Mouse (Mus musculus) heart, postnatal 0 days (tissue): Measurements from ENCODE around the gene 1700030K09Rik. TPM values are rescaled to one million over a fixed set of nuclear protein-coding genes. Genes with fewer than 3 reads are reported as not detected.

ENCODE experiments used
- ATAC-seq: fragments of 200-750 bp; cut with Nextera tagmentation; 2 replicates; pipeline ENCODE4 v1.8.0; 2017; ENCODE audit warnings: low read depth, moderate number of reproducible peaks, moderate library complexity; ENCODE audit not compliant: insufficient read depth
- DNase-seq: peaks from one replicate; pipeline ENCODE4 v3.0.0-alpha.2; 2016; ENCODE audit warnings: low spot score
- H3K27ac ChIP-seq: fragments of 300-500 bp; sonication (generic); 2 replicates; pipeline ENCODE4 v1.5.1; 2014; ENCODE audit warnings: low read depth, mild to moderate bottlenecking
- H3K27me3 ChIP-seq: fragments of 300-500 bp; sonication (generic); 2 replicates; pipeline ENCODE4 v1.6.1; 2014; ENCODE audit warnings: low read length, mixed read lengths; ENCODE audit not compliant: control insufficient read depth, insufficient read depth
- H3K36me3 ChIP-seq: fragments of 300-500 bp; sonication (generic); replicated peaks from 2 replicates; pipeline ENCODE4 v1.6.1; 2014; ENCODE audit warnings: low read length, mixed read lengths; ENCODE audit not compliant: control insufficient read depth, insufficient read depth
- H3K4me1 ChIP-seq: fragments of 300-500 bp; sonication (generic); 2 replicates; pipeline ENCODE4 v1.6.1; 2014; ENCODE audit warnings: antibody characterized with exemption; ENCODE audit not compliant: control insufficient read depth, insufficient read depth
- H3K4me2 ChIP-seq: fragments of 300-500 bp; sonication (generic); 2 replicates; pipeline ENCODE4 v1.6.1; 2014; ENCODE audit warnings: low read depth, mild to moderate bottlenecking, low read length, moderate library complexity
- H3K4me3 ChIP-seq: fragments of 300-500 bp; sonication (generic); 2 replicates; pipeline ENCODE4 v1.5.1; 2014; ENCODE audit warnings: low read depth, low read length
- H3K9ac ChIP-seq: fragments of 300-500 bp; sonication (generic); replicated peaks from 2 replicates; pipeline ENCODE4 v1.6.1; 2014; ENCODE audit warnings: low read depth, low read length, mixed read lengths
- H3K9me3 ChIP-seq: fragments of 300-500 bp; sonication (generic); replicated peaks from 2 replicates; pipeline ENCODE4 v1.6.1; 2016; ENCODE audit warnings: low read length; ENCODE audit not compliant: control insufficient read depth
- CTCF ChIP-seq: IDR thresholded peaks from 2 replicates; pipeline ENCODE4 v1.5.1; 2016; ENCODE audit warnings: antibody characterized with exemption, control low read depth, low read depth
- EP300 ChIP-seq: IDR thresholded peaks from 2 replicates; pipeline ENCODE4 v1.6.1; 2016; ENCODE audit warnings: antibody characterized with exemption, low read depth
- WGBS: fragments of 180-500 bp; shearing (Covaris S2); extraction: QIAGEN DNeasy Blood & Tissue Kit; methylation state at CpG from one replicate; pipeline ENCODE4 v1.1.7; 2014; 5-methylcytosine and 5-hydroxymethylcytosine counted together
- microRNA-seq: library from miRNA; unstranded; fragments of <30 nt; microRNA quantifications from one replicate; pipeline ENCODE4, GENCODE M21; 2016
- polyA plus RNA-seq: library from polyadenylated mRNA; unstranded; fragments of >200 nt; fragmentation: Nextera tagmentation; extraction: Ambion mirVana; gene quantifications from 2 replicates; pipeline ENCODE4 v1.2.1, GENCODE M21; 2015
- total RNA-seq: library from RNA; depleted of rRNA; stranded (reverse); fragments of >200 nt; gene quantifications from 2 replicates; pipeline ENCODE4 v1.2.3, GENCODE M21; 2014; ENCODE audit warnings: low replicate concordance; rRNA removed

1700030K09Rik gene
- total and polyA plus RNA-seq, 2 experiments from 2014 or later = 5.7 to 10.8 TPM

- H3K9ac ChIP-seq = no peak overlapping the region
Measured at GRCm38 (mm10) chr8:72498527-72498926, 54.8 kb downstream of the 1700030K09Rik start.

GRCm38 (mm10) chr8:72499521-72500284, 56.0 kb downstream of the 1700030K09Rik start:
- DNase-seq (peak; percentile 80), ATAC-seq (peak; percentile 88)
- no peak overlapping the region for H3K4me2 ChIP-seq
- TF ChIP-seq EP300 (peak; percentile 69; the same call in 1 of the 2 replicates), CTCF (no peak)
- no peak overlapping the region for H3K4me3 ChIP-seq
- no peaks in the 10 kb centered on the region for H3K9me3 ChIP-seq
- H3K27me3 ChIP-seq = no peaks in the 10 kb centered on the region
- peak overlapping the region; percentile 95 for H3K27ac ChIP-seq
- H3K9ac ChIP-seq = no peak overlapping the region
- WGBS = 41% methylated on average over 2 of the region's 2 CpGs
- H3K36me3 ChIP-seq = peaks cover 23% of the 10 kb centered on the region
- peaks cover 48% of the 10 kb centered on the region for H3K4me1 ChIP-seq

More at GRCm38 (mm10) chr8:72498527-72498926, 54.8 kb downstream of the 1700030K09Rik start:
- no peak overlapping the region for H3K4me3 ChIP-seq
- no peaks in the 10 kb centered on the region for H3K9me3 ChIP-seq
- H3K36me3 ChIP-seq = peaks cover 23% of the 10 kb centered on the region
- no peak overlapping the region for H3K4me2 ChIP-seq
- no peaks in the 10 kb centered on the region for H3K27me3 ChIP-seq
- 72% methylated on average over 4 of the region's 4 CpGs for WGBS
- no peak for DNase-seq
- peak overlapping the region; percentile 95 for H3K27ac ChIP-seq
- H3K4me1 ChIP-seq = peaks cover 45% of the 10 kb centered on the region
- TF ChIP-seq EP300 (no peak), CTCF (no peak)
- no peak for ATAC-seq

DNA sequence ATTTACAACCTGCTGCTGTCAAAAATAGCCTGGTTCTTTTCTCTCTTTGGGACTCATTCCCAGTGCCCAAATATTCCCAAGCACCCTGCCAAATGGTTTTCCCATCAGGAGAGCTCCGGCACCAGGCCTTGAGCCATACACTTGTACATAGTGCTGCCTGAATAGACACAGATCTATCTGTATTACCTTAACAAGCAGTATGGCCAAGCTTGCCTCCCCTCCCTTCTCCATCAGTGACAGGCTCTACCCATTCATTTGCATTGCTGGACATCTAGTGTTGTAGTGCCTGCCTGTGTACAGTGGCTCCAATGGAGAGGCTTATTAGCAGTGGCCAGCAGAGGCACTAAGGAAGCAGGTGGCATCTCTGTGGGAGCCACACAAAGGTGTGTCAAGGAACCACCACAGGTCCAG, 56.8 kb downstream of the 1700030K09Rik start:
- H3K9me3 ChIP-seq = no peaks in the 10 kb centered on the region
- 48% methylated on average over 1 of the region's 1 CpGs for WGBS
- no peak overlapping the region for H3K4me3 ChIP-seq
- DNase-seq (no peak), ATAC-seq (no peak)
- peak overlapping the region; percentile 95 for H3K27ac ChIP-seq
- TF ChIP-seq EP300 (no peak), CTCF (no peak)
- H3K9ac ChIP-seq = no peak overlapping the region
- peaks cover 16% of the 10 kb centered on the region for H3K36me3 ChIP-seq
- H3K4me1 ChIP-seq = peaks cover 54% of the 10 kb centered on the region
- H3K27me3 ChIP-seq = no peaks in the 10 kb centered on the region
- no peak overlapping the region for H3K4me2 ChIP-seq

- H3K4me1 ChIP-seq = peaks cover 66% of the 10 kb centered on the region
- no peak for DNase-seq
- no peaks in the 10 kb centered on the region for H3K36me3 ChIP-seq
- H3K4me2 ChIP-seq = no peak overlapping the region
- no peak overlapping the region for H3K4me3 ChIP-seq
- H3K27me3 ChIP-seq = no peaks in the 10 kb centered on the region
- no peaks in the 10 kb centered on the region for H3K9me3 ChIP-seq
- no peak overlapping the region for H3K9ac ChIP-seq
- ATAC-seq = no peak
- TF ChIP-seq EP300 = no peak
- no peak for TF ChIP-seq CTCF
- peak overlapping the region; percentile 23 for H3K27ac ChIP-seq
Measured at GRCm38 (mm10) chr8:72504137-72504536, 60.5 kb downstream of the 1700030K09Rik start.

GRCm38 (mm10) chr8:72504637-72505314, 61.1 kb downstream of the 1700030K09Rik start:
- no peak for ATAC-seq
- Histone ChIP-seq H3K27ac (peak overlapping the region; percentile 53), H3K9me3 (no peaks in the 10 kb centered on the region), H3K4me1 (peaks cover 67% of the 10 kb centered on the region), H3K9ac (no peak overlapping the region), H3K4me3 (no peak overlapping the region), H3K27me3 (no peaks in the 10 kb centered on the region), H3K4me2 (no peak overlapping the region), H3K36me3 (no peaks in the 10 kb centered on the region)
- DNase-seq = no peak
- no peak for TF ChIP-seq EP300
- TF ChIP-seq CTCF = no peak

- H3K27ac ChIP-seq = no peak overlapping the region
- no peaks in the 10 kb centered on the region for H3K27me3 ChIP-seq
- H3K4me3 ChIP-seq = no peak overlapping the region
- 84% methylated on average over 1 of the region's 1 CpGs for WGBS
- no peak overlapping the region for H3K9ac ChIP-seq
- ATAC-seq (no peak), DNase-seq (no peak)
- H3K9me3 ChIP-seq = no peaks in the 10 kb centered on the region
- peaks cover 55% of the 10 kb centered on the region for H3K4me1 ChIP-seq
- H3K36me3 ChIP-seq = no peaks in the 10 kb centered on the region
- no peak for TF ChIP-seq CTCF
- no peak overlapping the region for H3K4me2 ChIP-seq
Measured at GRCm38 (mm10) chr8:72507505-72507904, 63.8 kb downstream of the 1700030K09Rik start.

Small RNAs within 50 kb of the gene (microRNA-seq; reads per million reads assigned to microRNA genes)
- 4.5 reads per million, percentile 19 among the genes with 10 or more reads in this experiment for gene Mir7068

Other genes starting within 250 kb of the 1700030K09Rik start
- gene Cib3, start 231.0 kb upstream of the 1700030K09Rik start, total RNA-seq = not detected in 2 replicates
- not detected in 2 replicates for gene Cib3, start 231.0 kb upstream of the 1700030K09Rik start, polyA plus RNA-seq
- gene Gm11034, start 230.2 kb upstream of the 1700030K09Rik start, total RNA-seq = not detected in 2 replicates
- gene Gm11034, start 230.2 kb upstream of the 1700030K09Rik start, polyA plus RNA-seq = not detected in 2 replicates
- 30.1 and 45.4 TPM in 2 replicates for gene Fam32a, start 224.2 kb upstream of the 1700030K09Rik start, total RNA-seq
- gene Fam32a, start 224.2 kb upstream of the 1700030K09Rik start, polyA plus RNA-seq = 32.0 and 37.1 TPM in 2 replicates
- gene Ap1m1, start 203.9 kb upstream of the 1700030K09Rik start, total RNA-seq = 36.1 and 46.5 TPM in 2 replicates
- 82.8 and 83.4 TPM in 2 replicates for gene Ap1m1, start 203.9 kb upstream of the 1700030K09Rik start, polyA plus RNA-seq
- 0.15 and 3.0 TPM in 2 replicates for gene Gm10282, start 138.6 kb upstream of the 1700030K09Rik start, total RNA-seq
- 8.4 and 10.0 TPM in 2 replicates for gene Gm10282, start 138.6 kb upstream of the 1700030K09Rik start, polyA plus RNA-seq
- 21.9 and 32.9 TPM in 2 replicates for gene Klf2, start 124.8 kb upstream of the 1700030K09Rik start, total RNA-seq
- 17.7 and 21.3 TPM in 2 replicates for gene Klf2, start 124.8 kb upstream of the 1700030K09Rik start, polyA plus RNA-seq
- gene Eps15l1, start 22.4 kb upstream of the 1700030K09Rik start, total RNA-seq = 33.0 and 52.7 TPM in 2 replicates
- gene Eps15l1, start 22.4 kb upstream of the 1700030K09Rik start, polyA plus RNA-seq = 23.2 and 24.9 TPM in 2 replicates
- gene Calr3, start within 50 bp of the 1700030K09Rik start, total RNA-seq = 0.58 TPM in 1 of 2 replicates, not detected in the other
- gene Calr3, start within 50 bp of the 1700030K09Rik start, polyA plus RNA-seq = 2.9 and 3.2 TPM in 2 replicates
- gene Cherp, start 31.3 kb downstream of the 1700030K09Rik start, total RNA-seq = 17.0 and 26.4 TPM in 2 replicates
- gene Cherp, start 31.3 kb downstream of the 1700030K09Rik start, polyA plus RNA-seq = 15.8 and 16.0 TPM in 2 replicates
- 34.2 and 35.7 TPM in 2 replicates for gene Slc35e1, start 48.7 kb downstream of the 1700030K09Rik start, total RNA-seq
- 6.7 and 7.7 TPM in 2 replicates for gene Slc35e1, start 48.7 kb downstream of the 1700030K09Rik start, polyA plus RNA-seq
- gene Med26, start 104.4 kb downstream of the 1700030K09Rik start, total RNA-seq = 6.0 and 17.0 TPM in 2 replicates
- 6.2 and 6.6 TPM in 2 replicates for gene Med26, start 104.4 kb downstream of the 1700030K09Rik start, polyA plus RNA-seq
- gene Smim7, start 127.2 kb downstream of the 1700030K09Rik start, total RNA-seq = 101 and 108 TPM in 2 replicates
- 116 and 120 TPM in 2 replicates for gene Smim7, start 127.2 kb downstream of the 1700030K09Rik start, polyA plus RNA-seq
- gene Tmem38a, start 128.2 kb downstream of the 1700030K09Rik start, total RNA-seq = 278 and 325 TPM in 2 replicates
- 205 and 214 TPM in 2 replicates for gene Tmem38a, start 128.2 kb downstream of the 1700030K09Rik start, polyA plus RNA-seq
- 2.0 and 2.3 TPM in 2 replicates for gene Nwd1, start 202.8 kb downstream of the 1700030K09Rik start, total RNA-seq
- gene Nwd1, start 202.8 kb downstream of the 1700030K09Rik start, polyA plus RNA-seq = 0.15 and 0.20 TPM in 2 replicates